Mouse (Mus musculus): Measurements from ENCODE around the gene Nxpe4.

DNA sequence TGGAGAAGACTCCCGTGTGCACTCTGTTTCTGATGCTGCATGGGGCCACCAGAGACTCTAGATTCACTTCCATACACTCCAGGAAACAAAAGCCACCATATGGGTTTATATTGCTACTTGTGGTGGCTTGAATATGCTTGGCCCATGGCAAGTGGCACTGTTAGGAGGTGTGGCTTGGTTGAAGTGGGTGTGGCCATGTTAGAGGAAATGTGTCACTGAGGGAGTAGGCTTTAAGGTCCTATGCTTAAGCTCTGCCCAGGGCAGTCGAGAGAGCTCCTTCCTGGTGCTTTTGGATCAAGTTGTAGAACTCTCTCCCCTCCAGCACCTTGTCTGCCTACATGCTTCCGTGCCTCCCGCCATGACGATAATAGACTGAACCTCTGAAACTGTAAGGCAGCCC, 77.6 kb downstream of the Nxpe4 start:
- TF ChIP-seq CTCF (IDR thresholded peaks at IDR 0.05; ENCODE audit: low read depth) (no peak), EP300 (IDR thresholded peaks at IDR 0.05; ENCODE audit: low read depth) (no peak)
